Mouse (Mus musculus) testis, postnatal 10 days (tissue): ENCODE measurements around the gene Sbno1.

Experiments used
- DNase-seq: peaks from one replicate; pipeline ENCODE4 v3.0.0; 2021; ENCODE audit warnings: low spot score

The Sbno1 gene

DNA sequence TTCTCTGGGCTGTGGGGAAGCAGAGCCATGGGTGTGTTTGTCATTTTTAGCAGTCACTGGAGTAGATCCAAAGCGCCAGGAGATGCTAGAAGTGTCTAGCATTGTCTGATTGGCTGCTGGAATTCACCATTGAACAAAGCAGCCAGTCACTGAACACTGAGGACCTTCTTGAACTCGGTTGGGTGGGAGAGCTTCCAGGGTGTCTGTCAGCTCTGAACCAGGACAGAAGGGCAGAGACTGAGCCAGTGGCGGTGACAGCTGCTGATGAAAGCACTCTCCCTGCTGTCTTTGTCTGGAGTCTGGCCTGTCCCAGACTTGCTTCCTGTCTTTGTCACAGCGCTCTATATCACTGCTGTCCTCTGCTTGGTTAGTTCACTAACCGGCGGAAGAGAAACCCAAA is 91.4 kb downstream of the Sbno1 start:
- no peak for DNase-seq

DNA sequence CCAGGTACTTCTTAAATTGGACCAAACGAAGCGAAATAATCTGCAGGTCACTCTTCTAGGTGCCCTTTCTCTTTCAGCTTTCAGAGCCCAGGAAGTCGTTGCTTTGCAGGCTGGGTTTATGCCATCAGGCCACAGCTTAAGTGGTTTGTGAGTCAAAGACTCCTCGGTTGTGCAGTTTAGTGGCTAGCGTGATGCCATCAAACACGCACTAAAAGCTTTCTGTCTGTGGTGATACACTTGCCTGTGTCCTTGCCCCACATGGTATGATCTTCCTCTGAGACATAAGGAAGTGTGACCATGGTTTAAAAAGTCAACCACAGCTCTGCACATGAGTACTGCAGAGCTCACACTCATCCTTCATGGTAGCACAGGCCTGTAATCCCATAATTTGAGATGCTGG is 95.7 kb downstream of the Sbno1 start:
- DNase-seq = no peak

DNA sequence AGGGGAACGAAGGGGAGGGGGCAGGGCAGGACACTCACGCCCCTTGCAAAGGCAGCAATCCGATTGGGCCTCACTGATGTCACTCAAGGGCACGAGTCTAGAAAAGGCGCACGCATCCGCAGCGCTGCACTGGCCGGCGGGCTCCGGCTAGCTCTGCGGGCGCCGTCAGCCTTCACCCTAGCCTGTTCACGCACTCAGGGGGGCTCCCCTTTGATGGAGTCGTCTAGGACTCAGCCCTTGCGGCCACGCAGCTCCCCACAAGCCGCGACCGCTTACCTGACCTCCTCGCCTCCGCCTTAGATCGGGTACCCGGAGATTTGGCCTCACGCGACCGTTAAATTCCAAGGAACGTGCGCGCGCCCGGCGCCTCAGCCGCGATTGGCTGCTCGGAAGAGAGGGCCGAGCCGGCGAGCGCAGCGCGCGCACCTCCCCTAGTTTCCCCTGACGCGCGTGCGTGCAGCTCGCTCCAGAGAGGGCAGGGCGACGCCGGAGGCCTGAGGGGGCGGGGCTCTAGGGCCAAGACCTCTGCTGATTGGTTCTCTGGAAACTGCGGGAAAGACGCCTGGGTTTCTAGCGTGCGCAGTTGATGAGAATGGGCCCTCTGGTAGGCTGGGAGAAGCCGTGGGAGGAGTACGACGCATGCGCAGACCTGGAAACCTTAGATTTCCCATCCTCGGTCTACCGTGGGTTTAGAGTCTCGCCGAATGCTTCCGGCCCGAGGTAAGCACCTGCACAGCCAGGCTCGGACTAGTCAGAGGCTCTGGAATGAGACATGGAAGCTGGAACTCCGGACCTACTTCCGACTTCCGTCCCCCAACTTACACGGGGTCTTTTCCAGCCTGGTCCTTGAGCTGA is 98.1 kb downstream of the Sbno1 start, which contains the start of the genes Mphosph9 and 2810006K23Rik:
Gene Mphosph9, minus strand, starts transcription at position 463 of the 855 bp plus-strand sequence.
Gene 2810006K23Rik, plus strand, starts transcription at position 580 of the 855 bp plus-strand sequence.
- DNase-seq = peak; percentile 99

DNA sequence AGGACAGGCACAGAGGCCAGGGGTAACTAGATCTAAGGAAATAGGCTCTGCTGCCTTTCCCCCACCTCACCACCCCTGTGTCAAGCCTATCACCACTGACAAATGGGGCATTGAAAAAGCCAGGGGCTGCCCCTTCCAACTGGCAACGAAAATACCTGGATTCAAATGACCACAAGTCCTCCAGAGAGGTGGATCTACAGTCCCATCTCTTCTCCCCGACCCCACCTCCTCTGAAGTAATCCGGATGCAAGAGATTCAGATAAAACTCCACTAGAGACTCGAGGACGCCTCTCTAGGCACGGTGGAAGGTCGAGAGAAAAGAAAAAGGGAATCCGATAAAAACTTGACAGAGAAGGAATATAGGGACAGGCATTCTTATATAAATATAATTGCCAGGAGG is 99.0 kb downstream of the Sbno1 start:
- no peak for DNase-seq
